10 mouse cellular contexts compared by ENCODE assay signal in the genomic region with DNA sequence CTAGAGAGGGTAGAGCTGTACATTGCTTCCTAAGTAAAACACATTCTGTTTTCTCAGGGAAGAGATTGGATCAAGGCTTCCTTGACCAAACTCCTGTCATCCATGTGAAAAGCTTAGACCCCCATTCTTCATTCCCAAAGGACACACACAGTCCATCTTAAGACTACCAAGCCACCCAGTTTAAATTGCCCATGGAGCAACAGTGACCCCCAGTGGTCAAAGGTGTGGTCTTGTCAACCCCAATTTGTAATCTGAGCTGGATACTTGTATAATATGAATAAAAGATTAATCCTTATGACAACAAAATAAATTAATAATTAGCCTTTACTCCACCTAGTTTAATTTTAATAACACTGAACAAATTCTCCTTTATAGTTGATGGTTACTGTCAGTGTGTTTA. TPM values are rescaled to one million over a fixed set of nuclear protein-coding genes. Genes with fewer than 3 reads are reported as not detected.
A peak's percentile ranks its signal among the peaks of the same experiment; 100 is the strongest.
DNase-seq lines count a peak whose midpoint lies in the region; ATAC-seq and TF ChIP-seq lines count a peak whose summit lies in the region.
"Had no signal": no experiment of that assay in that cellular context is flagged by ENCODE, and none has a peak within 500 bp of the region (broad histone marks: within the 10 kb centered on the region; RNA-seq: fewer than 3 reads in every experiment).

No protein-coding gene starts in this region.

- no peak overlapping the region for H3K4me3 ChIP-seq in cerebellum, adult 2 months (replicated peaks; ENCODE audit: insufficient read depth, low read depth, low read length)
- H3K4me3 ChIP-seq in midbrain, embryonic 10.5 days = no peak overlapping the region
- H3K4me3 ChIP-seq in midbrain, embryonic 15.5 days = no peak overlapping the region
- H3K4me3 ChIP-seq in embryonic facial prominence, embryonic 10.5 days = no peak overlapping the region
- H3K4me3 ChIP-seq: stomach, embryonic 15.5 days had no signal

- no peaks in the 10 kb centered on the region for H3K9me3 ChIP-seq in midbrain, embryonic 10.5 days (replicated peaks)
- H3K9me3 ChIP-seq in midbrain, embryonic 15.5 days = no peaks in the 10 kb centered on the region
- H3K9me3 ChIP-seq in embryonic facial prominence, embryonic 10.5 days = no peaks in the 10 kb centered on the region
- H3K9me3 ChIP-seq: stomach, embryonic 15.5 days had no signal

- no peak overlapping the region for H3K9ac ChIP-seq in midbrain, embryonic 15.5 days
- H3K9ac ChIP-seq: stomach, embryonic 15.5 days had no signal

- no peaks in the 10 kb centered on the region for H3K4me1 ChIP-seq in cerebellum, adult 2 months (ENCODE audit: control insufficient read depth, insufficient read depth, low read length)
- H3K4me1 ChIP-seq in midbrain, embryonic 10.5 days = no peaks in the 10 kb centered on the region
- H3K4me1 ChIP-seq in midbrain, embryonic 15.5 days = no peaks in the 10 kb centered on the region
- peaks cover 18% of the 10 kb centered on the region for H3K4me1 ChIP-seq in embryonic facial prominence, embryonic 10.5 days
- H3K4me1 ChIP-seq: stomach, embryonic 15.5 days had no signal

- H3K27ac ChIP-seq in cerebellum, adult 2 months (ENCODE audit: insufficient read depth, low read length) = no peak overlapping the region
- no peak overlapping the region for H3K27ac ChIP-seq in midbrain, embryonic 10.5 days (replicated peaks)
- no peak overlapping the region for H3K27ac ChIP-seq in midbrain, embryonic 15.5 days
- H3K27ac ChIP-seq in embryonic facial prominence, embryonic 10.5 days (replicated peaks) = no peak overlapping the region
- H3K27ac ChIP-seq: stomach, embryonic 15.5 days had no signal

- DNase-seq in cerebellum, adult 2 months = peak; percentile 6 to 9
- DNase-seq in cerebellum, adult 11 months = no peak
- peak; percentile 58 for DNase-seq in midbrain, embryonic 10.5 days (ENCODE audit: low spot score)
- DNase-seq in embryonic facial prominence, embryonic 10.5 days (ENCODE audit: low spot score) = peak; percentile 69
- DNase-seq in layer of hippocampus, adult 18-20 months (ENCODE audit: low spot score in 2 of 2) = peak; percentile 37 to 64
- peak; percentile 49 for DNase-seq in lung, postnatal 25 days (ENCODE audit: low spot score)
- no peak for DNase-seq in spleen, postnatal 14 days (ENCODE audit: low spot score in 2 of 2)

- H3K27me3 ChIP-seq in cerebellum, adult 2 months (ENCODE audit: control insufficient read depth, insufficient read depth, low read length) = no peaks in the 10 kb centered on the region
- H3K27me3 ChIP-seq in midbrain, embryonic 10.5 days (ENCODE audit: low read depth, poor library complexity, severe bottlenecking) = no peaks in the 10 kb centered on the region
- no peaks in the 10 kb centered on the region for H3K27me3 ChIP-seq in midbrain, embryonic 15.5 days (replicated peaks)
- no peaks in the 10 kb centered on the region for H3K27me3 ChIP-seq in embryonic facial prominence, embryonic 10.5 days (replicated peaks; ENCODE audit: low read depth, poor library complexity, severe bottlenecking)
- H3K27me3 ChIP-seq: stomach, embryonic 15.5 days had no signal

- H3K4me2 ChIP-seq in midbrain, embryonic 15.5 days = no peak overlapping the region
- H3K4me2 ChIP-seq: stomach, embryonic 15.5 days had no signal

- TF ChIP-seq CTCF in cerebellum, adult 2 months (IDR thresholded peaks at IDR 0.05; ENCODE audit: borderline replicate concordance, insufficient read depth, low read depth, low read length) = peak; percentile 40; the same call in 1 of the 2 replicates

- ATAC-seq in midbrain, embryonic 15.5 days (replicated peaks) = no peak

- TF ChIP-seq POLR2A in cerebellum, adult 2 months (IDR thresholded peaks at IDR 0.05; ENCODE audit: borderline replicate concordance, insufficient read depth, low read length) = no peak

- no peaks in the 10 kb centered on the region for H3K36me3 ChIP-seq in midbrain, embryonic 10.5 days
- no peaks in the 10 kb centered on the region for H3K36me3 ChIP-seq in midbrain, embryonic 15.5 days (replicated peaks)
- H3K36me3 ChIP-seq in embryonic facial prominence, embryonic 10.5 days (replicated peaks) = no peaks in the 10 kb centered on the region
- H3K36me3 ChIP-seq: stomach, embryonic 15.5 days had no signal

RNA-seq across cellular contexts. Expression of gene Bmp3, which starts 24.7 kb away (rescaled TPM):
- 0.13 and 0.23 TPM in 2 replicates for polyA plus RNA-seq in cerebellum, adult 2 months (2012; rRNA removed)
- 0.10 and 0.41 TPM in 2 replicates for polyA plus RNA-seq in midbrain, embryonic 10.5 days (2016; fragmentation: Nextera tagmentation; extraction: Ambion mirVana)
- 1.2 and 1.3 TPM in 2 replicates for polyA plus RNA-seq in midbrain, embryonic 15.5 days (2015; fragmentation: Nextera tagmentation; extraction: Ambion mirVana)
- 0.78 and 1.1 TPM in 2 replicates for polyA plus RNA-seq in embryonic facial prominence, embryonic 10.5 days (2016; fragmentation: Nextera tagmentation; extraction: Ambion mirVana)
- 1 to 10 TPM; 2.3 to 3.2 TPM for total RNA-seq in layer of hippocampus, adult 18-20 months (2021)
- polyA plus RNA-seq: C2C12 had no signal

Comparison
In these comparisons a context has a peak if more than half of its experiments do, and no peak if none do; other contexts are left out.
1. DNase-seq: peak in cerebellum, adult 2 months (2 of 2), midbrain, embryonic 10.5 days (single experiment), embryonic facial prominence, embryonic 10.5 days (single experiment), layer of hippocampus, adult 18-20 months (2 of 2) and lung, postnatal 25 days (single experiment); none in cerebellum, adult 11 months (single experiment) and spleen, postnatal 14 days (0 of 2).